Mouse (Mus musculus): ENCODE measurements around the gene Gm40193. TPM values are rescaled to one million over a fixed set of nuclear protein-coding genes. Genes with fewer than 3 reads are reported as not detected.
"Not testable (repeated sequence)": the region's sequence is repeated elsewhere in the genome, so short reads cannot be mapped to it uniquely, and the experiment has no call there.

Gm40193 gene
- polyA plus RNA-seq, 1 experiment: not detected

GRCm38 (mm10) chr11:70572348-70572902, 39.7 kb upstream of the Gm40193 start:
- Histone ChIP-seq H3K4me3 (replicated peaks; ENCODE audit: control insufficient read depth, low read depth, low read length) (no peak overlapping the region), H3K4me1 (ENCODE audit: control insufficient read depth, insufficient read depth, low read length) (no peaks in the 10 kb centered on the region; the same call in 1 of the 2 replicates), H3K27ac (ENCODE audit: control insufficient read depth, insufficient read depth, low read depth, low read length, poor library complexity) (no peak overlapping the region)
- WGBS: 74% methylated on average over 5 of the region's 5 CpGs
- TF ChIP-seq POLR2A (IDR thresholded peaks at IDR 0.05; ENCODE audit: borderline replicate concordance, control insufficient read depth, low read depth, low read length) (no peak), CTCF (IDR thresholded peaks at IDR 0.05; ENCODE audit: control insufficient read depth, insufficient read depth, low read length) (no peak)

DNA sequence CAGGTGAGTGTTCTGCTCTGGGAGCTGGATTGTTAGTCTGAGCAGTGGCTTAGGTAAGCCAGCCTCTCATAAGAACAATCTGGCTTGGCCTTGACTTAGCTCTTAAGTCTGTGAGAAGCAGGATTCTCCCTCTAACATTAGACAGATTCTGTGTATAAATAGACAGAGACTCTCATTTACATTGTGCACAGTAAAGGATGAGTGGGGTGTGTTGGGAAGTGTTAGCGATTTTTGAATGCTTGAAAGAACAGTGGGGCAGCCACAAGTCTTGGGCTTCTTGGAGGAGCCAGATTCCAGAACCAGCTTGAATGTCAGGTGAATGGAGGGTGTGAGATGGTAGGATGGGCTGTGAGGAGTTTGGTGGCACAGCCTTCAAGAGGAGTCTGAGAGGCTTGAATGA, 38.9 kb upstream of the Gm40193 start:
- H3K4me3 ChIP-seq (replicated peaks; ENCODE audit: control insufficient read depth, low read depth, low read length): no peak overlapping the region
- TF ChIP-seq CTCF (IDR thresholded peaks at IDR 0.05; ENCODE audit: control insufficient read depth, insufficient read depth, low read length) (no peak), POLR2A (IDR thresholded peaks at IDR 0.05; ENCODE audit: borderline replicate concordance, control insufficient read depth, low read depth, low read length) (no peak)
- 80% methylated on average over 1 of the region's 1 CpGs for WGBS
- no peaks in the 10 kb centered on the region; the same call in 1 of the 2 replicates for H3K4me1 ChIP-seq (ENCODE audit: control insufficient read depth, insufficient read depth, low read length)
- no peak overlapping the region for H3K27ac ChIP-seq (ENCODE audit: control insufficient read depth, insufficient read depth, low read depth, low read length, poor library complexity)

DNA sequence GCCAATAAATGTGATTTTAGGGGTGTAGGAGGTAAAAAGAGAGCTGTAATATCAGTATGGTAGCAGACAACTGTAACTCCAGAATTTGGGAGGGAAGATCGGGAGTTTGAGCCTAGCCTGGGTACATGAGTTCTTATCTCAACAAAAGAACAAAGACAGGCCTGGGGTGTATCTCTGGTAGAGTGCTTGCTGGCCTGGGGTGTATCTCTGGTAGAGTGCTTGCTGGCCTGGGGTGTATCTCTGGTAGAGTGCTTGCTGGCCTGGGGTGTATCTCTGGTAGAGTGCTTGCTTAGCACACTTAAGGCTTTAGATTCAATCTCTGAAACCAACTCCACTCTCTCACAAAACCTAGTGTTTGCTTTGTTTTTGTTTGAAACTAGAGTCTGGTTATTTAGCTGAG, 37.9 kb upstream of the Gm40193 start:
- not testable (repeated sequence) for H3K27ac ChIP-seq (ENCODE audit: control insufficient read depth, insufficient read depth, low read depth, low read length, poor library complexity); H3K4me1 ChIP-seq (ENCODE audit: control insufficient read depth, insufficient read depth, low read length); H3K4me3 ChIP-seq (replicated peaks; ENCODE audit: control insufficient read depth, low read depth, low read length)
- 56% methylated on average over 1 of the region's 1 CpGs for WGBS

DNA sequence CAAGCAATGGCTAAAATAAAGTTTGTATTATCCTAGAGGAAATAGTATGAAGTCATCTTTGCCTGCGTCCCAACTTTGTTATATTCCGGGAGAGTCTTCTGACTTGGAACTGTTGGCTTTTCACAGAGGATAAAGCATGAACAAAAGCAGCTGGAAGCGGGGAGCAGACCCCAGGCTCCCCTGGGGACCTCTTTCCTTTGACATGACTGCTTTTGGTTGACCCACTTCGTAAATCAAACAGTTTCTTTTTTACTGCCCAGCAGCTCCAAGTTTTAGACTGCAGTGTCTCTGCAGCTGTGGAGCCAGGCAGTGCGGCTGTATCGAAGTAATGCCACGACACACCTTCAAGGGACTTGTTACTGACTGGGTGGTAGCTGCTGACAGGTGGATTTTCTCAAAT, 33.8 kb upstream of the Gm40193 start:
- WGBS: 80% methylated on average over 7 of the region's 7 CpGs
- H3K4me1 ChIP-seq (ENCODE audit: control insufficient read depth, insufficient read depth, low read length): no peaks in the 10 kb centered on the region; the same call in 1 of the 2 replicates
- no peak overlapping the region for H3K4me3 ChIP-seq (replicated peaks; ENCODE audit: control insufficient read depth, low read depth, low read length)
- TF ChIP-seq CTCF (IDR thresholded peaks at IDR 0.05; ENCODE audit: control insufficient read depth, insufficient read depth, low read length) (no peak), POLR2A (IDR thresholded peaks at IDR 0.05; ENCODE audit: borderline replicate concordance, control insufficient read depth, low read depth, low read length) (no peak)
- H3K27ac ChIP-seq (ENCODE audit: control insufficient read depth, insufficient read depth, low read depth, low read length, poor library complexity): no peak overlapping the region

GRCm38 (mm10) chr11:70564276-70564873, 31.6 kb upstream of the Gm40193 start:
- Histone ChIP-seq H3K4me1 (ENCODE audit: control insufficient read depth, insufficient read depth, low read length) (no peaks in the 10 kb centered on the region; the same call in 1 of the 2 replicates), H3K4me3 (replicated peaks; ENCODE audit: control insufficient read depth, low read depth, low read length) (no peak overlapping the region), H3K27ac (ENCODE audit: control insufficient read depth, insufficient read depth, low read depth, low read length, poor library complexity) (no peak overlapping the region)
- no peak for TF ChIP-seq CTCF (IDR thresholded peaks at IDR 0.05; ENCODE audit: control insufficient read depth, insufficient read depth, low read length)
- TF ChIP-seq POLR2A (IDR thresholded peaks at IDR 0.05; ENCODE audit: borderline replicate concordance, control insufficient read depth, low read depth, low read length): no peak
- 54% methylated on average over 4 of the region's 4 CpGs for WGBS

DNA sequence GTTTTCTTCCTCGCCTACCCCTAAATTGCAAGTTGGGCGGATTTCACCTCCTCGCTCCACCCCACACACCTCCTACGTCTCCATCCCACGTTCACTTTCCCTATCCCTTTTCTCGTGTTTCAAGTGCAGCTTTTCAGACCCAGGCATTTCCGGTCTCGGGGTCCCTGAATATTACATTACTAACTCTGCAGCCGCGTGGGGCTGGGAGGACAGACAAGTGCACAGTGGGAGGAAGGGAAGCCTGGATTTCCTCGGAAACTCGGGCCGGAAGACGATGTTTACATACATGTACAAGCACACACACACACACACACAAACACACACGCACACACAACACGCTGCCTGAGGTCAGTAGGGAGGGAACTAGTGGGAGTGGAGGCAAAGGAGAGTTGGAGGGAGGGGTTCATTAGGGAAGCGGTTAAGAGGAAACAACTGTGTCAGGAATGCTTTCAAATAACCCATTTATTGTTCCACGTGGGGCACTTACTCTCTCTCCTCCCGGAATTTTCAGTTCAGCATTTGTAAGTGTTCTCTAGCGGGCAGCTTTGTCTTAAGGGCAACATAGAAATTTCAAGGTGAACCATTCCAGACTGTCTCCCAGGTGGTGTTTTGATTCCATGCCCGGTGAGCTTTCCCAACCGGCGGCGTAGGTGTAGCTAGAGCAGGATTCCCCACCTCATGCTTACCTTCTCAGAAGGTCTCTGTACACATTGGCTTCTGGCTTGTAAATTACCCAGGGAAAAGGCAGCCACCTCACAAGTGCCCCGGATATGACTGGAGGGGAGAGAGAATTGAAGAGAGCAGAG, 30.9 kb upstream of the Gm40193 start:
- TF ChIP-seq POLR2A (IDR thresholded peaks at IDR 0.05; ENCODE audit: borderline replicate concordance, control insufficient read depth, low read depth, low read length): no peak
- TF ChIP-seq CTCF (IDR thresholded peaks at IDR 0.05; ENCODE audit: control insufficient read depth, insufficient read depth, low read length): no peak
- 2% methylated on average over 25 of the region's 25 CpGs for WGBS
- no peaks in the 10 kb centered on the region; the same call in 1 of the 2 replicates for H3K4me1 ChIP-seq (ENCODE audit: control insufficient read depth, insufficient read depth, low read length)
- peak overlapping the region; percentile 91 for H3K4me3 ChIP-seq (replicated peaks; ENCODE audit: control insufficient read depth, low read depth, low read length)
- no peak overlapping the region for H3K27ac ChIP-seq (ENCODE audit: control insufficient read depth, insufficient read depth, low read depth, low read length, poor library complexity)

DNA sequence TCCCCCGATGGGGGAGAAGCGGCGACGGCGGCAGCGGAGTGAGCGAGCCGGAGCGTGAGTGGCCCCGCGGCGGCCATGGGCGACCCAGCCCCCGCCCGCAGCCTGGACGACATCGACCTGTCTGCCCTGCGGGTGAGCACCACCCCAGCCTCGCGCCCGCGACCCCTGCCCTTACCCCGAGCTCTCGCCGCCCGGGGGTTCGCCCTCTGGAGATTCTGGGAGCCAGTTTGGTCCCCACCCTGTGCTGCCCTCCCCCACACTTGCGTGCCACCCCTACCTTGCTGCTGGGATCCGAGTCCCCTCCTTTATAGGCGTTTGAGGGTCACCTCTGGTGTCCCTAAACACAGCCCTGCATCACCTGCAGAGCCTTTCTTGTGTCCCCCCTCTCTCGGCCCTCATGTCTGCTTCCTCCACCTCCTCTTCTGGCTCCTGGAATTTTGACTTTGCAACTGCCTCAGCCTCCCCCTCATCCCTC, 30.3 kb upstream of the Gm40193 start:
- WGBS: under 1% methylated on average over 26 of the region's 31 CpGs
- no peaks in the 10 kb centered on the region; the same call in 1 of the 2 replicates for H3K4me1 ChIP-seq (ENCODE audit: control insufficient read depth, insufficient read depth, low read length)
- no peak for TF ChIP-seq CTCF (IDR thresholded peaks at IDR 0.05; ENCODE audit: control insufficient read depth, insufficient read depth, low read length)
- no peak for TF ChIP-seq POLR2A (IDR thresholded peaks at IDR 0.05; ENCODE audit: borderline replicate concordance, control insufficient read depth, low read depth, low read length)
- H3K27ac ChIP-seq (ENCODE audit: control insufficient read depth, insufficient read depth, low read depth, low read length, poor library complexity): peak overlapping the region; percentile 29; the same call in 1 of the 2 replicates
- peak overlapping the region; percentile 91 for H3K4me3 ChIP-seq (replicated peaks; ENCODE audit: control insufficient read depth, low read depth, low read length)

DNA sequence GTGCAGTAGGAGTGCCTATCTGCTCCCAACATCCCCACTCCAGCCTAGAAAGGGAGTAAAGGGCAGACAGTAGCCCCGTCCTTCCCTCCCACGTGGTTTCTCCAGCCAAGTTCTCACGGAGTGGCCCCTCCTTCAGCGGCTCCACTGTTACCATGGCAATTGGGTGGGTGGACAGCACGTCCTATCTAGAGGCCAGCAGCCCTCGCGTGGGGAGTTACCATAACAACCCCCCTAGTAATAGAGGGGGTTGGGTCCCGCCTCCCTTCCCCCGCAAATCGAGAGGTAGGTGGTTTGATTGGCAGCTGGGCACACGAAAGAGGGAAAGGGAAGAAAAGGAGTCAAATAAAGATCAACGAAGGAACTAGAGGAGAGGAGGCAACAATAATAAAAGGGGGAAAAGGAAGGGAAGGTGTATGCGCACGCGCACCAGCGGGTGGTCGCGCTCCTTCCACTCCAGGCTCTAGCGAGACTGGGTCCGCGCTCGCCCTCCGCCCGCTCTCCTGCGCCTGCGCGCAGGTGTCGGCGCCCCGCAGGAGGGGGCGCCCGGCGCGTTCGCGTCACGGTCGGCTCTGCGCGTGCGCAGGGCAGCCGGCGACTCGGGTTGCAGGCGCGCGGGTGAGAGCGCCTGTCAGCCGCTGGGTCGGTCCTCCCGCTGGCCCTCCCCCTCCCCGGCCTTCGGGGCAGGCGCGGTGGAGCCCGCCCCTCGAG, 29.7 kb upstream of the Gm40193 start, which contains the start of gene Mink1:
Gene Mink1, plus strand, starts transcription at position 595 of the 708 bp plus-strand sequence.
- under 1% methylated on average over 54 of the region's 57 CpGs for WGBS
- peak; percentile 18; the same call in 1 of the 2 replicates for TF ChIP-seq POLR2A (IDR thresholded peaks at IDR 0.05; ENCODE audit: borderline replicate concordance, control insufficient read depth, low read depth, low read length)
- TF ChIP-seq CTCF (IDR thresholded peaks at IDR 0.05; ENCODE audit: control insufficient read depth, insufficient read depth, low read length): no peak
- Histone ChIP-seq H3K4me1 (ENCODE audit: control insufficient read depth, insufficient read depth, low read length) (no peaks in the 10 kb centered on the region; the same call in 1 of the 2 replicates), H3K4me3 (replicated peaks; ENCODE audit: control insufficient read depth, low read depth, low read length) (peak within 1 kb of the TSS; percentile 91), H3K27ac (ENCODE audit: control insufficient read depth, insufficient read depth, low read depth, low read length, poor library complexity) (peak within 1 kb of the TSS; percentile 29; the same call in 1 of the 2 replicates)
